Mouse (Mus musculus): Measurements from ENCODE around the gene Bloc1s1. TPM values are rescaled to one million over a fixed set of nuclear protein-coding genes. Genes with fewer than 3 reads are reported as not detected.
A peak's percentile ranks its signal among the peaks of the same experiment; 100 is the strongest.

Gene Bloc1s1
- total RNA-seq, 2 experiments from 2014 or later: 216 to 240 TPM

DNA sequence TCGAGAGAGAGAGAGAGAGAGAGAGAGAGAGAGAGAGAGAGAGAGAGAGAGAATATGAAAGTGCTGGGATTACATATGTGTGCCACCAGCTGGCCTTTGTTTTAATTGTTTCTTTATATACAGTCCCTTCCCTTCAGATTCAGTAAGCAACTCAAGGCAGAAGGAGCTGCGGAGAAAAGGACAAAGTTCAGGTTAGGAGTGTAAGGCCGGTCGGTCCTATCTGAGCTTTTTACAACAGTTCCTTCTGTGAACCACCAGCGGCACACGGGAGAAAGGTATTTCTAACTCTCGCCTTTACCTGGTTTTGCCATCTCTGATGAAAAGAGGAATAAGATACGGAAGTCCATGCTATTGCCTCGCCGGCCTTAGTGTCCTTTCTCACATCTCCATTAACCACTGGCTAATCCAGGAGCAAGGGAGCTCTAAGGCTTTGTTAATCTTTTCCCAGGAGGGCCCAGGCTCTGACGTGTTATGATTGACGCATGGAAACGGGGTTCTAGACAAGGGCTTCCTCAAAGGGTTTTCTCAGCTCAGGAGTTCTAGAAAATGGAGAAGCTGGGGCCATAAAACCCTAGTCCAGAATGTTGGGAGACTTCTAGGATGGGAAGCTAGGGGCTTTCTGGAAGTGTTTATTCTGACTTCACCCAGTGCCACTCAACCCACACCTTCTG lies 14.9 kb downstream of the Bloc1s1 start:
- no peak for DNase-seq

GRCm38 (mm10) chr10:128904812-128905211 lies 19.0 kb downstream of the Bloc1s1 start:
- no peak for DNase-seq

GRCm38 (mm10) chr10:128902409-128902988 lies 21.3 kb downstream of the Bloc1s1 start:
- no peak for DNase-seq

GRCm38 (mm10) chr10:128901409-128901808 lies 22.4 kb downstream of the Bloc1s1 start:
- no peak for DNase-seq

- no peak for DNase-seq
Measured at GRCm38 (mm10) chr10:128900698-128901097, 23.1 kb downstream of the Bloc1s1 start, which contains the start of gene Cd63. Gene Cd63, plus strand, starts transcription at chr10:128900989.

GRCm38 (mm10) chr10:128899759-128900490 lies 23.9 kb downstream of the Bloc1s1 start:
- DNase-seq: no peak

DNA sequence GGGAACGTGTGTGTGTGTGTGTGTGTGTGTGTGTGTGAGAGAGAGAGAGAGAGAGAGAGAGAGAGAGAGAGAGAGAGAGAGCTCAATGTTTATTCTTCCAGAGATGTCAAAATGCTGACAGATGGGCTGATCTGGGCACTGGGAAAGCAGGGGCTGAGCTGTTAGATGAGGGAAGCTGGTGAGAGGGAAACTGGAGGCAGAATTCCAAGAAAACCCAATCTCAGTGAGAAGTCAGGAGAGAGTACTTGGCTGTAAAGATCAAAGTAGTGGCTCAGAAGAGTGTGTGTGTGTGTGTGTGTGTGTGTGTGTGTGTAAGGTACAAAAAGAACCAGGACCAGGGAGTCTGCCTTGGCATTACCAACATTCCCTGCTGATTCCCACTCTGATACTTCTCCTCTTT lies 26.3 kb downstream of the Bloc1s1 start:
- DNase-seq: no peak

- no peak for DNase-seq
Measured at GRCm38 (mm10) chr10:128896807-128897206, 27.0 kb downstream of the Bloc1s1 start.

GRCm38 (mm10) chr10:128895952-128896693 lies 27.7 kb downstream of the Bloc1s1 start:
- DNase-seq: no peak

DNA sequence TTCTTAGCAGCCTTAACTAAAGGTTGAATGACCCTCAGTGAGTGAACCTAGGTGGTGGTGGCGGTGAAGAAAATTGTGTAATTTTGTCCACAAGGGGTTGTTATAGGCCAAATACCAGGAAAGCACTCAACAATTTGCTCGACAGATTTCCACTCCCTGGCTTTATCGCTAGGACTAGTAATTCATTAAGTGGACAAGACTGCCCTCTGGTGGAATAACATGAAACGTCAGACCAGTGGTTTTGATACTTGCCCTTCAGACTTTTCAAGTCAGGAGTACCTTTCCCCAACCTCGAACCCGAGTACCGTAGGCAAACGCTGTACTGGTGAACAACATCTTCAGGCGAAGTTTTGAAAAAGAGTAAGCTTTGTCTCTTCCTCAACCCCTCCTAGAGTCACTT lies 28.4 kb downstream of the Bloc1s1 start:
- peak; percentile 82 for DNase-seq

DNA sequence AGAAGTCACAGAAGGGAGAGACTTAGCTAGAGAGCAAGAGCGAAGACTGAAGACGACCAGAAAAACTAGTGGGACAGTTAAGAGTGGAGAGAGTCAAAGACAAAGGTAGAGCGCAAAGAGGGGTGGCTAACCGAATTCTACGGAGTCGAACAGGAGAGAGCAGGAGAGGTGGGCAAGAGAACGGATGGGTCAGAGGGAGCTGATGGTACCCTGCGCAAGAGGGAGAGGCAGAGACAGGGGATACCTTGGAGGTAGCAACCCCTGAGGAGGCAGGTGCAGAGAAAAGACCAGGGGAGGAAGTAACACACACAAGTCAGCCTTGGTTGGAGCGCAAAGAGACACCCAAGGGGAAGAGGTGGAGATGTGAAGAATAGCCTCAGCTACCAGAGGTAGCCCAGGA lies 31.6 kb downstream of the Bloc1s1 start:
- DNase-seq: no peak

DNA sequence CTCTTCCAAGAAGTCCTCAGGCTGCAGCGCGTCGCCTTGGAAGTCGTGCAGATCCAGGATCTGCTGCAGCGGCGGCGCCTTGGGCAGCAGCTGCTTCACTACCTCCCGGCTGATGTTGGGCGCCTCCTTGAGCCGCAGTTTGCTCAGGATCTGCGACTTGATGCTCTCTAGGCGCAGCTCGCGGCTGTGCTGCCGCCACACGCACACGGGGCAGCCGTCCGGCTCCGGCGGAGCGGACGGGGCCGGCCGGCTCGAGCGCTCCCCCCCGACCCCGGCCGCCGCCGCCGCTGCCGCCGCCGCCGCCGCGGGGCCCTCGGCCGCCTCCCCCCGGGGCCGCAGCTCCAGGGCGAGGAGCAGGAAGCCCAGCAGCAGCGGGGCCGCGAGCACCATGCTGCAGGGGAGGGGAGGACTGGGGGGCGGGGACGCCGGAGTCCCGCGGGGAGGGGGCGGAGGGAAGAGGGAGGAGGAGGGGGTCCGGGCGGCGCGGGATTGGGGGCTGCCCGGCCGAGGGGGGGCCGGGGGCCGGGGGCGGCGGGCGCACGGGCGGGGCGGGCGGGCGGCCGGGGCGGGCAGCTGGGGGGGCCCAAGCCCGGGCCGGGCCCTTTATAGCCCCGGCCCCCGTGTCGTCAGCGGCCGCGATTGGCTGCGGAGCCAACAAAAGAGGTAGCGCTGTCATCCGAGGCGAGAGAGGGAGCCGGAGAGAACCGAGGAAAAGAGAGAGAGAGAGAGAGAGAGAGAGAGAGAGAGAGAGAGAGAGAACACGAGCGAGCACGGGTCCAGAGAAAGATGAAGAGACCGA lies 32.3 kb downstream of the Bloc1s1 start, which contains the start of gene Gdf11:
TSS of gene Gdf11 (minus strand) at position 423 of the 799 bp plus-strand sequence.
- peak; percentile 70 for DNase-seq

DNA sequence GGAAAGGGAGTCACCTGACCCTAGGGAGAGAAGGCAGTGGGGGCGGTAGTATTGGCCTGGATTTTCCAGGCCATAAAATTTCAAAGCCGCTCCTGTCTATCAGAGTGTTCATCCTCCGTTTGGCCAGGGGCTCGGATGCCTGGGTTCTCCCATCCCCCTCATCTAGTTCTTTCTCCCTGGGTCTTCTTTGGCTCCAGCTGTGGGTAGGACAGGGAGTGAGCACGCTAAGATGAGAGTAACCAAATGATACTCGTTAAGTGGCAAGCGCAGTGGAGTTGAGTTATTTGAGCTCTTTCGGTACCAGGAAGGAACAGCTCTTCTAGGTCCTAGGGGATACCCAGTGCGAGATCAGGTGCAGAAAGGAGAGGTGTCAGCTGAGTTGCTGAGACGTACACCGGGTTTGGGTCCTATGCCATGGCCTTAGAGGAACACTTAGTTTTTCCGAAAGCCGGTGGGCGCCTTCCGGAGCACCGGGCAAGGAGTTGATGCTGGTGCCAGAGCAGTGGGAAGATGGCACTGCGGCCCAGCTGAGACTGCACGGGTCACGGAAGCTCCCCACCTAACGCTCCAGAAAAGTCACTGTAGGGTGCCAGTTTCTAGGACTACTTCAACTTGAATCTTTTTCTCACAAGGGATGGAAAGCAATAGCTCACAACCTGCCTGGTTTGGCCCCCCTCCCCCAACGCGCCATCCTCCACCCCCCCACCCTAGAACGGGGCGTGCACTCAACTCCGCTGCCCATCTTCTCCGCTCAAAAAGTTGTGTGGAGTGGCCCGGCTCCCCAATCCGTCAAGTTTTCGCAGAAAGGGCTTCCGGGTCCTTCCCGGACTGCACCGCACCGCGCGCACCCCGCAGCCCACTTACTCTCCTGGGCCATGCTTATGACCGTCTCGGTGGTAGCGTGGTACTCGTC lies 33.2 kb downstream of the Bloc1s1 start:
- DNase-seq: no peak

DNA sequence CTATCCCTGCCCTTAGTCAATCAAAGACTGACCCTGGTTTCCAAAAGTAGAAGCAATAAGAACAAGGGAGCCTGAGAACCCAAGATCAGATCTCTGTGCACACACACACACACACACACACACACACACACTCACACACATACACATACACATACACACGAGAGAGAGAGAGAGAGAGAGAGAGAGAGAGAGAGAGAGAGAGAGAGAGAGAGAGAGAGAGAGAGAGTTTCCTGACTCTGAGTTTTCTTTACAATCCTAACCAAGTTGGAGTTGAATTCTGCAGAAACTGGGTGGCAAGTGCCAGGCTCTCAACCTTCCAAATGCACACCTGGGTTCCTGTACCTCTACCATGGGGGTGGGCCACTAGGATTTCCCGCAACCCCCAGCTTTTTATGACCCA lies 34.0 kb downstream of the Bloc1s1 start:
- no peak for DNase-seq

DNA sequence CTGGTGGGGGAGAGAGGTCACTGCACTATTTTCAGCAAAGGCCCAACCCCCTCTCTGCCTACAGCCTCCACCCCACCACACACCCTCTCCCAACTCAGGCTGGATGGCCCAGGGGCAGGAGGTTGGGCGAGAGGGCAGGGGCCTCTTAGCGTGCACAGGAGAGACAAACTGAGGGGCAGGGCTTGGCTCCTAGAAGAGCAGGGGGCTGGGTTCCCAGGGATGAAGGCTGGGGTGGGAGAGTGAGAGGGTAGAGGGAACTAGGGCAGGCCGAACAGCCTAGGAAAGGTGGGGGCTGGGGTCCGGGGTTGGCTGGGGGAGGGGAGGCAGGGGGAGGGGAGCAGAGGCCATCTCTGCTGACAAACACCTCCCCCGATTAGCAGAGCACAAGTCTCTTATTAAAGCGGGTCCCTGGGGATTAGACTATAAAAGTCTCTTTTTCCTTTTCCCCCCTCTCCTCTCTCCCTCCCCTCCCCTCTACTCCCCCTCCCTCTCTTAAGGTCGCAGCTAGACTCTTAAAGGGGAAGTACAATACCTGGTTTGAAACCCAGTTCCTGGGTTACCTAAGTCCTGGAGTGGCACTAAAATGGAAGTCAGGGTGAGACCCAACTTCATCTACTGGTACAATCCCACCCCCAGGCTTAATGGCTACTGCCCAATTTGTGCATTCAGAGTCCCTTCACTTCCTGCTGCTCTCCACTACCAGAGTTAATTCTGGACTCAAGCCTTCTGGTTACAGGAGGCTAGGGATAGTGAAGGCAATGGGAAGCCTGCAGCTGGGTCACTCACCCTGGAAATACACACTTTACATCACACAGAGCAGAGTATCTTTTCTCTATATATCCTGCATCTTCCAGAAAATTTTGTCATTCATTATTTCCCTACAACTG lies 34.7 kb downstream of the Bloc1s1 start:
- DNase-seq: no peak

DNA sequence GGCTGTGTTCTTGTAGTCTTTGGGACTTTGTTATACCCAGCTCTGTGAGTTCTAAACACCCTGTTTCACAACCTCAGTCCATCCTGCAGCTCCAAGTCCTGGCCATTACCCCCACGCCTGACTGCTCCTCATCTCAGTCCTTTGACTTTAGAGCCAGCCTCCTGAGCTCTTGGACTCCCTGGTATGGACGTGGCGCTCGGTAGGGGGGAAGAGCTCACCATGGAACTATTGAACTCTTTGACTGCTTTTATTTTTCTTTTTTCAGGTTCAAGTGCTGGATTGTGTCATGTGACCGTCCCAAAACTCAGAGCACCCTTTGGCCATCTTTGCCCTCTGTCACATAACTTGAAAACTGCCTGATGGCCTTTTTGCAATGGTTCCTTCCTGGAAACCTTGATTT lies 41.8 kb downstream of the Bloc1s1 start:
- no peak for DNase-seq

GRCm38 (mm10) chr10:128878811-128879210 lies 45.0 kb downstream of the Bloc1s1 start:
- DNase-seq: peak; percentile 48

DNA sequence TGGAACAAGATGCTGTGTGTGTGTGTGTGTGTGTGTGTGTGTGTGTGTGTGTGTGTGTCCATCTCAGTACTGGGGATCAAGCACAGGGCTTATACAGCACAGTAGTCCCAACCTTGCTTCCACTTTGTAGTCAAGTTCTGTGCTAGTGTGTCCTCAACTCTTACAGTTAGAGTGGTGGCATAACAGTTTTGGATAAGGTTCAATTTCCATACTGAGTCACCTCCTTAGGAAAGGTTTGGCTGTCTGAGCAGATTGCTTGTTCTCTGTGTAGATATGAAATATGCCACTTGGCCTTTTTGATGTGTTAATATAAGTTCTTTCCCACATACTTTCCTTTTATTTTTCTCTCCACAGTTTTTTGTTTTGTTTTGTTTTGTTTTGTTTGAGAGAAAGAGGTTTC lies 45.5 kb downstream of the Bloc1s1 start:
- DNase-seq: no peak

DNA sequence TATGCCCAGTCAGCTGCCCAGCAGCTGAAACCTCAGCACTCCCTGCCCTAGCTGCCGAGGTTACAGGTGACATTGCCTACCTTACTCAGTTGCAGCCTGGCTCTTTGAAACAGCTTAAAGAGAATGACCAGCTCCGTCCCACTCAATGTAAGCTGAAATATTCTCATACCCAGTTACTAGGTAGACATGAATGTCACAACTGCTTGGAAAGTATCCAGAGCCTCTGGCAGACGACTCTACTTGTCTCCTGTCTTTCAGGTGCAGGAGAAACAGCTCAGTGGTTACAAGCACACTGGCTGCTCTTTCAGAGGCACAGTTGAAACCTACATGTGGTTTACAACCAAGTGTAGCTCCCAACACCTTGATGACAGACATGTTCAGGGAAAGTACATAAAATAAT lies 53.5 kb downstream of the Bloc1s1 start:
- DNase-seq: no peak

All from adrenal gland, postnatal 10 days (tissue).